Mouse (Mus musculus) G1E (cell line): ENCODE data around the gene Dok5. TPM values are rescaled to one million over a fixed set of nuclear protein-coding genes. Genes with fewer than 3 reads are reported as not detected.

Experiments used
- ATAC-seq: 2 replicates; pipeline ENCODE4 v1.8.0; 2016; ENCODE audit warnings: mild to moderate bottlenecking; ENCODE audit not compliant: insufficient number of reproducible peaks, poor library complexity, low FRiP score, severe bottlenecking; ENCODE audit errors: extremely low read depth
- DNase-seq: peaks from one replicate; pipeline ENCODE4 v3.0.0; 2012; ENCODE audit warnings: low spot score
- H3K27me3 ChIP-seq: 2 replicates; pipeline ENCODE4 v1.6.1; 2012; ENCODE audit warnings: mild to moderate bottlenecking, low read length, inconsistent platforms; ENCODE audit not compliant: insufficient read depth
- H3K36me3 ChIP-seq: replicated peaks from 2 replicates; pipeline ENCODE3; 2012; ENCODE audit warnings: mild to moderate bottlenecking, inconsistent platforms
- H3K4me1 ChIP-seq: 2 replicates; pipeline ENCODE4 v1.6.1; 2012; ENCODE audit warnings: low read depth, low read length, inconsistent platforms, mixed read lengths; ENCODE audit not compliant: insufficient read depth
- H3K4me3 ChIP-seq: 2 replicates; pipeline ENCODE4 v1.5.1; 2012; ENCODE audit warnings: low read depth, mild to moderate bottlenecking, inconsistent platforms, low read length, moderate library complexity, mixed read lengths
- H3K9me3 ChIP-seq: replicated peaks from 2 replicates; pipeline ENCODE4 v1.6.1; 2012; ENCODE audit warnings: inconsistent platforms
- CTCF ChIP-seq: IDR thresholded peaks from 2 replicates; pipeline ENCODE4 v1.5.1; 2012; ENCODE audit warnings: low read depth, low read length, inconsistent platforms, mixed read lengths
- GATA1 ChIP-seq: IDR thresholded peaks from 2 replicates; pipeline ENCODE4 v1.6.1; 2012; ENCODE audit warnings: borderline replicate concordance, low read length, inconsistent platforms, mixed read lengths
- GATA2 ChIP-seq: IDR thresholded peaks from 2 replicates; pipeline ENCODE4 v1.6.1; 2012; ENCODE audit warnings: low read depth, low read length, inconsistent platforms, borderline replicate concordance
- POLR2AphosphoS5 ChIP-seq: IDR thresholded peaks from 2 replicates; pipeline ENCODE4 v1.6.1; 2012; ENCODE audit warnings: low read depth, low read length, inconsistent platforms; ENCODE audit not compliant: insufficient replicate concordance
- TAL1 ChIP-seq: conservative IDR thresholded peaks from 2 replicates; pipeline ENCODE4 v1.6.1; 2012; ENCODE audit warnings: low read depth, low read length, inconsistent platforms, mixed read lengths
- polyA plus RNA-seq: library from polyadenylated mRNA; stranded (reverse); fragments of >175 nt; gene quantifications from 2 replicates; pipeline ENCODE4 v1.2.3, GENCODE M21; 2012
- total RNA-seq, 2 experiments: library from RNA; stranded (forward) in 1 of 2; stranded (reverse) in 1 of 2; fragments of 200-1000 nt in 1 of 2; fragments of >200 nt in 1 of 2; fragmentation: Nextera tagmentation in 1 of 2; gene quantifications; 2 replicates each; pipeline ENCODE4 v1.2.3; 2014 to 2017

The Dok5 gene
- total and polyA plus RNA-seq, 3 experiments: 0.11 TPM; not detected in 2

DNA sequence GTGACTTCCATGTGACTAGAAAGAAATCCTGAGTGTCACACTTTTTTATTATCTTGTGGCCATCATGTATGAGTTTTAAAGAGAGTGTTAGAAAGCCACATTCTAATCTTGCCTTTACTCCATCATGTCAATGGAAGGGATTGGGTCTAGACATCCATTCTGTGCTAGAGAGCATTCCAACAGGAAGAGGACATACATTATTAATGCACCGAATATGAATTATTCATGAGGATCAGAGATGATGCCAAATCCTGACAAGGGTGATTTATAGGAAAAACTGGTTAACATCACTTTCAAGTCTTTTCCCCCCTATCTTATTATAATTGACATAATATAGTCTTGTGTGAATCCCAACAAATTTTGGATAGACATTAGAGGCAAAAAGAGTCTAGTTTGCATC is 2.1 kb downstream of the Dok5 start:
- ATAC-seq (no peak; the same call in 1 of the 2 replicates), DNase-seq (no peak)
- H3K27me3 ChIP-seq: no peaks in the 10 kb centered on the region
- no peaks in the 10 kb centered on the region for H3K4me1 ChIP-seq
- no peaks in the 10 kb centered on the region for H3K36me3 ChIP-seq
- peaks cover 69% of the 10 kb centered on the region for H3K9me3 ChIP-seq
- H3K4me3 ChIP-seq: no peak overlapping the region
- TF ChIP-seq POLR2AphosphoS5 (no peak), CTCF (no peak), GATA1 (no peak), TAL1 (no peak), GATA2 (no peak)

DNA sequence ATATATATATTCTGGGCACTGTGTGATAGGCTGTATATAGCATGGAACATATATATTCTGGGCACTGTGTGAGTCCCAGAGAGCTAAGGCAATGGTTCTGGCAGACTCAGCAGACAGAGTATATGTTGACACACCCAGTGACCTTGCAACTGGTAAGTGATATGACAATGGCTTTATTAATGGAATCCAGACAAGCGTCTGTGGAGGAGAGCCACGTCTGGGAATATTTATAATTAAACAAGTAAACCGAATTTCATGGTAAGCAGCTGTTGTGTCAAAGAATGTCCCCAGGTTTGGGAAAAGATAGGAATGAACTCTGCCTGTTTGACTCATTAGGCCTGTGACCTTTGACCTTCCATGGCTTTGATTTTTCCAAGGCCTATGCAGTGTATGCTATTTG is 2.8 kb downstream of the Dok5 start:
- Histone ChIP-seq H3K9me3 (peaks cover 73% of the 10 kb centered on the region), H3K36me3 (no peaks in the 10 kb centered on the region), H3K4me3 (no peak overlapping the region), H3K27me3 (no peaks in the 10 kb centered on the region), H3K4me1 (no peaks in the 10 kb centered on the region)
- TF ChIP-seq TAL1 (no peak), GATA2 (no peak), POLR2AphosphoS5 (no peak), GATA1 (no peak), CTCF (no peak)
- ATAC-seq (no peak), DNase-seq (no peak)

DNA sequence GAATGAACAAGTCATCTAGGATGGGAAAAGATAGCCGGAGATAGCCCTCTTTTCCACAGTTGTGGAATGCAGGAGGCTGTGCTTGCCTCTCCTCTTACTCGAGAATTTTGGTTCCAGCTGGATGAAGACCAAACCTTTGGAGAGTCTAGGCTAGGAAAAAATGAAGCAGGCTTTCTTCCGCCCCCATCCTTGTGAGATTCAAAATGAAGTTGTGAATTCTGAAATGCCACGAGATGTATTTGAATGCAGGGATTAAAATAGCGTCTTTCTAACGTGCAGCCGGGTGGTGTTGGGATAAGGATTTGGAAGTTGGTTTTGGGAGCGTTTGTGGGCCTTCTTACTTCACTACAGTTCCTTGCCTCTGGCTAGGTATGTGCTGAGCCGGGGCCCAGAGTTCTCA is 6.8 kb downstream of the Dok5 start:
- H3K4me3 ChIP-seq: no peak overlapping the region
- ATAC-seq (no peak), DNase-seq (no peak)
- no peaks in the 10 kb centered on the region for H3K4me1 ChIP-seq
- peaks cover 74% of the 10 kb centered on the region for H3K9me3 ChIP-seq
- H3K36me3 ChIP-seq: no peaks in the 10 kb centered on the region
- H3K27me3 ChIP-seq: no peaks in the 10 kb centered on the region
- TF ChIP-seq GATA1: no peak
- no peak for TF ChIP-seq TAL1
- TF ChIP-seq POLR2AphosphoS5: no peak
- TF ChIP-seq GATA2: no peak
- no peak for TF ChIP-seq CTCF

DNA sequence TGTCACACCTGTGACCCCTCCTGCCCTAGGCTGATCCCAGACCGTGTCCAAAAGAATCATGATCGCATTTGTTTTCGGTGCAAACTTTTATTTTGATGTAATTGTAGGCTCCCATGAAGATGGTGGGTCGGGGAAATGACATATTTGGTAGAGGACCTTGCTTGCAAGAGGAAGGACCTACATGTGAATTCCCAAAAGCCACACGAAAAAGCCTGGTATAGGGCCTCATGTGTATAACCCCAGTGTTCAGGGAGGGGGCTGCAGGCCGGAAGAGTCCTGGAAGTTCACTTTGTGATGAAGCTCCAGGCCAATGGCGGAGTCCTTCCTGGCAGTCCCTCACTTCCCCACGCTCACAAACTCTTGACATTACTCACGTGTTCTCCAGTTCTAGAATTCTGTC is 7.3 kb downstream of the Dok5 start:
- no peak for DNase-seq
- no peaks in the 10 kb centered on the region for H3K4me1 ChIP-seq
- no peaks in the 10 kb centered on the region for H3K36me3 ChIP-seq
- H3K9me3 ChIP-seq: peaks cover 78% of the 10 kb centered on the region
- ATAC-seq: no peak
- no peaks in the 10 kb centered on the region for H3K27me3 ChIP-seq
- H3K4me3 ChIP-seq: no peak overlapping the region
- TF ChIP-seq POLR2AphosphoS5: no peak
- no peak for TF ChIP-seq GATA2

DNA sequence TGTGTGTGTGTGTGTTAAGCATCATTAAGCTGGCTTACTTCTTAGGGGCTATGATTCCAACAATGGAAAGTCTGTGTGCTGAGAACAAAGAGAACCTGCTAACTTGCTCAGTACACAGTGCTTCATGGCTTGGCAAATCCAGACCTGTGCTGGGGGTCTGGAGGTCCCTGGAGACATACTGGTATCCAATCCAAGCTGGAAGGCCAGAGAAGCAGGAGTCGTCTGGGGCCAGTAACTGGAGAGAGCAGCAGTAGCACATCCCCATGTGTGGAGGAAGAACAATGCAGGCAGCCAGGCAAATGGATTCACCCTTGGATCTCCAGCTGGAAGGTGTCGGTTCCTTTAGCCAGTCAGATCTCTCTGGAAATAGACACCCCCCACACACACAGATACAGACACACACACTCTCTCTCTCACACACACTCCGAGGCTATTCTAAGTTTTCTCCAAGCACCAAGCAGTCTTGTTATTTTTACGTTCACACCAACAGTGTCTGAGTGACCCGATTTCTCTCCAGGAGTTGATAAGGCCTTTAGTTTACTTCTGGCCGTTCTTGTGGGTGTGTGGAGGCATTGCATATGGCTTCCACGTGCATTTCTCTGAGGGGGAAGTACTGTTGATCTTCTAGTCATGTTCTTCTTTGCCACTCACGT is 8.2 kb downstream of the Dok5 start:
- no peak overlapping the region for H3K4me3 ChIP-seq
- H3K9me3 ChIP-seq: peaks cover 85% of the 10 kb centered on the region
- H3K27me3 ChIP-seq: no peaks in the 10 kb centered on the region
- TF ChIP-seq TAL1 (no peak), GATA2 (no peak), CTCF (no peak)
- DNase-seq (no peak), ATAC-seq (no peak)
- H3K4me1 ChIP-seq: no peaks in the 10 kb centered on the region
- no peaks in the 10 kb centered on the region for H3K36me3 ChIP-seq

DNA sequence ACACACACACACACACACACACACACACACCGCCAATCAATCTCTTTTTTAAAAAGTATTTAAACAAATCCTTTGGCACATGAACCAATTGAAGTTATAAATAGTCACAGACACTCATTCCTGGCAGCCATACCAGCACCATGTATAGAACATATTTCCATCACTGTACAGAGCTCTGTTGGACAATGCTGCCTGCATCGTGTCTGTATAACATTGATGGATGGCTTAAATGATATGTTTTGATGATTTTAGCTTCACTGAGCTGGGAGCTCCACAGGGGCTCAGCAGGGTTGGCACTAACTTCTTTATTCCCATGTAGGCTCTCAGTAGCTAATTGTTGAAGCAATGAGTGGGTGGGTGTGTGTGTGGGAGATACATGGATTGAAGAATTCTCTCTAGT is 11.9 kb downstream of the Dok5 start:
- ATAC-seq (no peak), DNase-seq (no peak)
- no peaks in the 10 kb centered on the region for H3K4me1 ChIP-seq
- H3K4me3 ChIP-seq: no peak overlapping the region
- peaks cover 84% of the 10 kb centered on the region for H3K9me3 ChIP-seq
- H3K27me3 ChIP-seq: no peaks in the 10 kb centered on the region
- TF ChIP-seq GATA2 (no peak), POLR2AphosphoS5 (no peak), CTCF (no peak), TAL1 (no peak), GATA1 (no peak)
- H3K36me3 ChIP-seq: no peaks in the 10 kb centered on the region

DNA sequence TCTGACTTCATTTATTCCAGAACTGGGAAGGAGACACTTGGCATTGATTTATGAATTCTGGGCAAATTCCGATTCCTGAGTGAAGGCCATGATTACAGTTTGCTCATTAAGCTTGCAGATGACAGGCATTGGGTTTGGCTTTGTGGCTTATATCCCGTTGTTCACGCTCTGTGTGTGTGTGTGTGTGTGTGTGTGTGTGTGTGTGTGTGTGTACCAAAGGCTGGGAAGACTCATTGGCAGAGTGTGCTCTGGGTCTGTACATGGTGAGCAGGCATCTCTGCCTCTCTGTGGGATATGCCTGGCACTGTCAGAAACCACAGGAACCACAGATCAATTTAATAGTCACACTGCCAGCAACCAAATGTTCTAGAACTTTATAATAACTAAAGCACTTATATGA is 17.3 kb downstream of the Dok5 start:
- Histone ChIP-seq H3K9me3 (peaks cover 81% of the 10 kb centered on the region), H3K36me3 (no peaks in the 10 kb centered on the region), H3K27me3 (no peaks in the 10 kb centered on the region), H3K4me3 (no peak overlapping the region), H3K4me1 (no peaks in the 10 kb centered on the region)
- TF ChIP-seq GATA2: no peak
- TF ChIP-seq CTCF: no peak
- no peak for TF ChIP-seq POLR2AphosphoS5
- TF ChIP-seq TAL1: no peak
- no peak for TF ChIP-seq GATA1
- ATAC-seq: no peak
- DNase-seq: no peak
